Mouse (Mus musculus) olfactory bulb, adult 2 months (tissue): ENCODE measurements around the gene Zfp131.

ENCODE experiments used
- CTCF ChIP-seq: fragments of 200-500 bp; IDR thresholded peaks from 2 replicates; pipeline ENCODE4 v1.5.1; 2012; ENCODE audit warnings: low read depth, mild to moderate bottlenecking, low read length, moderate library complexity; ENCODE audit not compliant: insufficient read depth
- POLR2A ChIP-seq: fragments of 200-500 bp; IDR thresholded peaks from 2 replicates; pipeline ENCODE4 v1.6.1; 2012; ENCODE audit warnings: mild to moderate bottlenecking, low read depth, low read length, moderate library complexity; ENCODE audit not compliant: insufficient read depth

DNA sequence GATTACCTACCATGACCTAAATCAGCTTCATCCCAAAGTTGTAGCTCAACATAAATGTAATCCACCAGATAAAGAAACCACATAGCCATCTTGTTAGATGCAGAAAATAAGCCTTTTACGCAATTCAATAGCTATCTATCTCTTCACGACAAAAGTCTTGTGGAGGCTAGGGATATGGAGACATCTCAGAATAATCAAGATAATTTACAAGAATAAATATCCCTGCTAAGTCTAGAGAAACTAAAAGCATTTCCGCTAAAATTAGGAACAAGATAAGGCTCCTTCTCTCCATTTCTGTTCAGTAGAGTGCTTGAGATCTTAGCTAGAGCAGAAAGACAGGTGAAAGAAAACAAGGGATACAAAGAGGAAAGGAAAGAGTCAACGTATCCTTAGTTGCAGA, 43.8 kb downstream of the Zfp131 start:
- TF ChIP-seq CTCF, result no peak
- TF ChIP-seq POLR2A, result no peak
